Mouse (Mus musculus) MEL (cell line): Measurements from ENCODE around the gene Dhh. TPM values are rescaled to one million over a fixed set of nuclear protein-coding genes. Genes with fewer than 3 reads are reported as not detected.
A peak's percentile ranks its signal among the peaks of the same experiment; 100 is the strongest.

Source experiments
- DNase-seq: peaks from one replicate; pipeline ENCODE4 v3.0.0; 2011; ENCODE audit warnings: low read depth, low spot score
- H3K27ac ChIP-seq: 2 replicates; pipeline ENCODE4 v1.5.1; 2012; ENCODE audit warnings: low read depth, mild to moderate bottlenecking, control low read depth, low read length, moderate library complexity; ENCODE audit not compliant: control insufficient read depth
- H3K27me3 ChIP-seq, 2 experiments: fragments of 150-350 bp in 1 of 2; sonication (generic) in 1 of 2; 2 replicates each; pipeline ENCODE4 v1.6.1; 2012; ENCODE audit warnings: low read length in 2 of 2, mild to moderate bottlenecking in 2 of 2, improper control_type of control experiment in 1 of 2, moderate library complexity in 1 of 2; ENCODE audit not compliant: insufficient read depth in 2 of 2, control insufficient read depth in 1 of 2
- H3K36me3 ChIP-seq, 2 experiments: 2 replicates each; pipeline ENCODE4 v1.6.1; 2012 to 2014; ENCODE audit warnings: low read length in 2 of 2, improper control_type of control experiment in 1 of 2, inconsistent platforms in 1 of 2, mild to moderate bottlenecking in 1 of 2; ENCODE audit not compliant: insufficient read depth in 2 of 2, control insufficient read depth in 1 of 2
- H3K4me1 ChIP-seq, 2 experiments: fragments of 150-350 bp in 1 of 2; sonication (generic) in 1 of 2; 2 replicates each; pipeline ENCODE4 v1.6.1; 2012; ENCODE audit warnings: low read length in 2 of 2, improper control_type of control experiment in 1 of 2, mild to moderate bottlenecking in 1 of 2; ENCODE audit not compliant: insufficient read depth in 2 of 2, control insufficient read depth in 1 of 2
- H3K4me3 ChIP-seq, 2 experiments: fragments of 150-350 bp in 1 of 2; sonication (generic) in 1 of 2; 2 replicates each; pipeline ENCODE4 v1.5.1; 2012; ENCODE audit warnings: low read depth in 2 of 2, low read length in 2 of 2, mild to moderate bottlenecking in 2 of 2, moderate library complexity in 2 of 2, control low read depth in 1 of 2, improper control_type of control experiment in 1 of 2; ENCODE audit not compliant: control insufficient read depth in 1 of 2, insufficient read depth in 1 of 2
- H3K79me2 ChIP-seq: 2 replicates; pipeline ENCODE4 v1.6.1; 2012; ENCODE audit warnings: mild to moderate bottlenecking, low read length, moderate library complexity; ENCODE audit not compliant: control insufficient read depth, poor library complexity, insufficient read depth
- H3K9ac ChIP-seq: 2 replicates; pipeline ENCODE4 v1.6.1; 2012; ENCODE audit warnings: low read depth, mild to moderate bottlenecking, control low read depth, low read length, moderate library complexity; ENCODE audit not compliant: control insufficient read depth, poor library complexity, severe bottlenecking
- H3K9me3 ChIP-seq: fragments of 150-350 bp; sonication (generic); replicated peaks from 2 replicates; pipeline ENCODE4 v1.6.1; 2012; ENCODE audit warnings: mild to moderate bottlenecking, low read length, improper control_type of control experiment, moderate library complexity; ENCODE audit not compliant: insufficient read depth
- BHLHE40 ChIP-seq: IDR thresholded peaks from 2 replicates; pipeline ENCODE4 v1.6.1; 2012; ENCODE audit warnings: low read depth, mild to moderate bottlenecking, inconsistent platforms, low read length, improper control_type of control experiment, borderline replicate concordance
- CHD1 ChIP-seq: IDR thresholded peaks from 2 replicates; pipeline ENCODE4 v1.6.1; 2012; ENCODE audit warnings: low read depth, mild to moderate bottlenecking, inconsistent platforms, low read length, improper control_type of control experiment
- CHD2 ChIP-seq: IDR thresholded peaks from 2 replicates; pipeline ENCODE4 v1.6.1; 2011; ENCODE audit warnings: low read length, improper control_type of control experiment
- ETS1 ChIP-seq: IDR thresholded peaks from 2 replicates; pipeline ENCODE4 v1.6.1; 2012; ENCODE audit warnings: low read depth, mild to moderate bottlenecking, inconsistent platforms, low read length, improper control_type of control experiment, moderate library complexity
- GABPA ChIP-seq: IDR thresholded peaks from 2 replicates; pipeline ENCODE4 v1.6.1; 2012; ENCODE audit warnings: low read depth, mild to moderate bottlenecking, inconsistent platforms, low read length, improper control_type of control experiment, moderate library complexity
- GATA1 ChIP-seq: IDR thresholded peaks from 2 replicates; pipeline ENCODE4 v1.6.1; 2011; ENCODE audit warnings: low read depth, low read length, improper control_type of control experiment
- JUND ChIP-seq: IDR thresholded peaks from 2 replicates; pipeline ENCODE4 v1.6.1; 2011; ENCODE audit warnings: low read depth, mild to moderate bottlenecking, improper control_type of control experiment, low read length
- KAT2A ChIP-seq: conservative IDR thresholded peaks from 2 replicates; pipeline ENCODE4 v1.6.1; 2012; ENCODE audit warnings: low read depth, low read length, improper control_type of control experiment, inconsistent platforms
- MAFK ChIP-seq: IDR thresholded peaks from 2 replicates; pipeline ENCODE4 v1.6.1; 2011; ENCODE audit warnings: low read depth, mild to moderate bottlenecking, low read length, improper control_type of control experiment, borderline replicate concordance
- MAX ChIP-seq: IDR thresholded peaks from 2 replicates; pipeline ENCODE4 v1.6.1; 2011; ENCODE audit warnings: low read length, improper control_type of control experiment
- MEF2A ChIP-seq: IDR thresholded peaks from 2 replicates; pipeline ENCODE4 v1.6.1; 2014; ENCODE audit warnings: low read depth, mild to moderate bottlenecking, inconsistent platforms, low read length, improper control_type of control experiment; ENCODE audit not compliant: poor library complexity, insufficient replicate concordance, severe bottlenecking; ENCODE audit errors: extremely low read depth
- MXI1 ChIP-seq: IDR thresholded peaks from 2 replicates; pipeline ENCODE4 v1.6.1; 2011; ENCODE audit warnings: mild to moderate bottlenecking, low read depth, low read length, improper control_type of control experiment
- NELFE ChIP-seq: IDR thresholded peaks from 2 replicates; pipeline ENCODE4 v1.6.1; 2011; ENCODE audit warnings: low read depth, low read length, improper control_type of control experiment
- NRF1 ChIP-seq: IDR thresholded peaks from 2 replicates; pipeline ENCODE4 v1.6.1; 2014; ENCODE audit warnings: low read depth, mild to moderate bottlenecking, inconsistent platforms, low read length, improper control_type of control experiment, moderate library complexity; ENCODE audit not compliant: poor library complexity, insufficient read depth, severe bottlenecking
- POLR2A ChIP-seq, 2 experiments: IDR thresholded peaks; 2 replicates each; pipeline ENCODE4 v1.6.1; 2011 to 2012; ENCODE audit warnings: low read length in 2 of 2, mild to moderate bottlenecking in 2 of 2, control low read depth in 1 of 2, improper control_type of control experiment in 1 of 2, low read depth in 1 of 2, moderate library complexity in 1 of 2; ENCODE audit not compliant: control insufficient read depth in 1 of 2, insufficient read depth in 1 of 2, poor library complexity in 1 of 2
- POLR2AphosphoS2 ChIP-seq: IDR thresholded peaks from 2 replicates; pipeline ENCODE4 v1.6.1; 2011; ENCODE audit warnings: low read length, improper control_type of control experiment
- RAD21 ChIP-seq: IDR thresholded peaks from 2 replicates; pipeline ENCODE4 v1.6.1; 2011; ENCODE audit warnings: mild to moderate bottlenecking, low read depth, low read length, improper control_type of control experiment
- RCOR1 ChIP-seq: IDR thresholded peaks from 2 replicates; pipeline ENCODE4 v1.6.1; 2012; ENCODE audit warnings: low read depth, mild to moderate bottlenecking, inconsistent platforms, low read length, improper control_type of control experiment
- SIN3A ChIP-seq: IDR thresholded peaks from 2 replicates; pipeline ENCODE4 v1.6.1; 2012; ENCODE audit warnings: low read length, improper control_type of control experiment, inconsistent platforms
- TBP ChIP-seq: IDR thresholded peaks from 2 replicates; pipeline ENCODE4 v1.8.0; 2011; ENCODE audit warnings: low read depth, low read length, improper control_type of control experiment
- TCF12 ChIP-seq: IDR thresholded peaks from 2 replicates; pipeline ENCODE4 v1.6.1; 2014; ENCODE audit warnings: low read depth, mild to moderate bottlenecking, inconsistent platforms, low read length, improper control_type of control experiment, moderate library complexity
- USF1 ChIP-seq: IDR thresholded peaks from 2 replicates; pipeline ENCODE4 v1.6.1; 2014; ENCODE audit warnings: low read depth, mild to moderate bottlenecking, inconsistent platforms, low read length, improper control_type of control experiment, moderate library complexity
- ZC3H11A ChIP-seq: IDR thresholded peaks from 2 replicates; pipeline ENCODE4 v1.6.1; 2012; ENCODE audit warnings: low read depth, mild to moderate bottlenecking, inconsistent platforms, low read length, improper control_type of control experiment
- ZNF384 ChIP-seq: IDR thresholded peaks from 2 replicates; pipeline ENCODE4 v1.6.1; 2012; ENCODE audit warnings: low read depth, mild to moderate bottlenecking, inconsistent platforms, low read length, improper control_type of control experiment
- polyA plus RNA-seq, 2 experiments: library from polyadenylated mRNA; stranded (reverse) in 1 of 2; unstranded in 1 of 2; fragments of >175 nt in 1 of 2; fragments of >200 nt in 1 of 2; gene quantifications; 2 replicates each; pipeline versions ENCODE4 v1.2.1 to v1.2.4; 2012; ENCODE audit warnings: low replicate concordance in 2 of 2, low read depth in 1 of 2; ENCODE audit not compliant: insufficient read length in 2 of 2, insufficient read depth in 1 of 2, missing spikeins in 1 of 2
- total RNA-seq: library from RNA; depleted of rRNA; stranded (reverse); fragments of 300-350 nt; gene quantifications from 2 replicates; pipeline ENCODE4 v1.2.3, GENCODE M21; 2012

Dhh gene
- total and polyA plus RNA-seq, 3 experiments = 0.12 TPM; not detected in 2

DNA sequence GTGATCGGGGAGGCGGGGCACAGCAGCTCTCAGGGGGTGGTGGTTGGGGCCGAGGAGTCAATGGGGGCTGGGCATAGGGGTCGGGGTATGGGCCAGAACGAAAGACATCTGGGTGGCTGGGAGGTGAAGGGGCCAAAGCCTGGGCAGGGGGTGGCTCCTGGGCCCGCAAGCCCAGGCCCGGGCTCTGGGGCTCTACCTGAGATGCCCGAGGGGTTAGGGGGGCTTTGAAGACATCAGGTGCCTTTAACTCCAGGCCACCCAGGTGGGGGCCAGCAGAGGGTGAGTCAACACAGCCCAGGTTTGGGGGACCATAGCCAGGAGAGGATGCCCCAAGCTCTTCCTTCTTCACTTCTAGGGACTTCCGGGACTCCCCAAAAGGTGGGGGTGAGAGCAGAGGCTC is 45.6 kb downstream of the Dhh start:
- no peak overlapping the region for H3K27ac ChIP-seq
- H3K79me2 ChIP-seq = no peaks in the 10 kb centered on the region; the same call in 1 of the 2 replicates
- peaks cover 0 to 29% of the 10 kb centered on the region in 2 experiments; a peak in 2 of 4 replicates for H3K36me3 ChIP-seq
- no peak overlapping the region for H3K9ac ChIP-seq
- H3K9me3 ChIP-seq = no peaks in the 10 kb centered on the region
- H3K4me3 ChIP-seq = no peak overlapping the region
- no peaks in the 10 kb centered on the region for H3K4me1 ChIP-seq
- no peak for DNase-seq
- no peaks in the 10 kb centered on the region for H3K27me3 ChIP-seq
- no peak for TF ChIP-seq USF1
- TF ChIP-seq CHD1 = no peak
- no peak for TF ChIP-seq MXI1
- TF ChIP-seq TCF12 = no peak
- no peak for TF ChIP-seq ZC3H11A
- no peak for TF ChIP-seq JUND

DNA sequence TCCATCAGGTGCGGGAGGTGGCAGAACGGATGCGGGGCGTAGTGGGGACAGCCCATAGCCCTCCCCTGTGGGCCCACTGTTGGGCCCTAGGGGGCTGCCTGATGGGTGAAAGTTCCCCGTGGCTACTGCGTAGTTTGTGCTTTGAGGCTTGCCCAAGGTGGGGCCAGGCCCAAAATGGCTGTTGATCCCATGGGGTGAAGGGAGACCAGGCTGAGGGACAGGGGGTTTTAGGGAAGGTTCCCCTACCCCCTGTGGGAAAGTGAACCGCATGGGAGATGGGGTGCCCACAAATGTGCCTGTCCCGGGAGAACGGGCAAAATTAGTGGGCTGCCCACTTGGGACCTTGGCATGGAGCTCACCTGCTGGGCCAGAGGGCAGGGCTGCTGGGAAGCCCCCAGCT is 46.3 kb downstream of the Dhh start:
- Histone ChIP-seq H3K79me2 (no peaks in the 10 kb centered on the region; the same call in 1 of the 2 replicates), H3K27ac (no peak overlapping the region), H3K9me3 (no peaks in the 10 kb centered on the region), H3K36me3 (peaks cover 0 to 33% of the 10 kb centered on the region in 2 experiments; a peak in 2 of 4 replicates), H3K4me3 (no peak overlapping the region), H3K9ac (no peak overlapping the region), H3K4me1 (no peaks in the 10 kb centered on the region), H3K27me3 (no peaks in the 10 kb centered on the region)
- no peak for DNase-seq
- 0 out of 2 replicates have a peak, but pooled peaks have one; percentile 27 for TF ChIP-seq POLR2AphosphoS2
- TF ChIP-seq RCOR1 = no peak
- no peak for TF ChIP-seq MEF2A
- no peak for TF ChIP-seq MAX
- no peak for TF ChIP-seq NRF1
- TF ChIP-seq NELFE = no peak
- no peak for TF ChIP-seq JUND

DNA sequence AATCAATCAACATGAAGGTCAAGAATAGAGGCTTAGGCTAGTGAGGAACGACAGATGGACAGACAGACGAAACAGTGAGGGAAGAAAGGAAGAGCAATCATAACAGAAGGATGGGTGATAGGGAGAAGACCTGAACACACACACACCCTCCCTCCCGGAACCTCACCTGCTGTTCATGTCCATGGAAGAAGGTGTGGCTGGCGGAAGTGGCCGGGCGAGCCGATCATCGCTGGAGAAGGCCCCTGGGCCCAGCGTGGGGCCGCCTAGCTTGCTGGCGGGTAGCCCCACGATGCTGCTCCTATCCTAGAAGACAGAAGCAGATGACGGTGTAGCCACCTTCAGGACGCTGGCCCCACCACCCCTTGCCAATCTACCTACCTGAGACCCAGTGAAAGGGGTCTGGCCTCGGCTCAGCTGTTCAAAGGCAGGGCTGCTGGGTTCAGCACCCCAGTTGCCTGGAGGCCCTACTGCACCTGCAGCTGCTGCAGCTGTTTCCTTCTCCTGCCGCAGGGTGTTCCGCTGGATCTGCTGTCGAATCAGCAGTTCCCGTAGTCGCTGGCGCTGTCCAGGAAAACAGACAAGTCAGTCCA is 47.0 kb downstream of the Dhh start:
- peaks cover 0 to 35% of the 10 kb centered on the region in 2 experiments; a peak in 2 of 4 replicates for H3K36me3 ChIP-seq
- no peak for TF ChIP-seq ZNF384
- TF ChIP-seq KAT2A = no peak
- no peak for TF ChIP-seq RCOR1
- no peak for TF ChIP-seq CHD2
- no peak for TF ChIP-seq GABPA
- TF ChIP-seq TBP = no peak
- no peak for TF ChIP-seq MXI1
- TF ChIP-seq ETS1 = no peak
- no peak for TF ChIP-seq SIN3A
- TF ChIP-seq POLR2A (IDR thresholded peaks at IDR 0.05; ENCODE audit: control insufficient read depth in 1 of 2, insufficient read depth in 1 of 2, low read depth in 1 of 2, low read length in 2 of 2, poor library complexity in 1 of 2) = no peak
- no peak for TF ChIP-seq RAD21
- TF ChIP-seq BHLHE40 = no peak
- TF ChIP-seq MAFK = no peak
- TF ChIP-seq GATA1 = no peak
- TF ChIP-seq JUND = no peak
- TF ChIP-seq, all 39 proteins: peak for 0
- H3K9me3 ChIP-seq = no peaks in the 10 kb centered on the region
- H3K27ac ChIP-seq = no peak overlapping the region
- H3K4me1 ChIP-seq = no peaks in the 10 kb centered on the region
- no peak overlapping the region for H3K9ac ChIP-seq
- DNase-seq = no peak
- H3K4me3 ChIP-seq = no peak overlapping the region
- no peaks in the 10 kb centered on the region for H3K27me3 ChIP-seq
- H3K79me2 ChIP-seq = no peaks in the 10 kb centered on the region; the same call in 1 of the 2 replicates
